8 mouse cellular contexts compared by ENCODE assay signal in the genomic region with DNA sequence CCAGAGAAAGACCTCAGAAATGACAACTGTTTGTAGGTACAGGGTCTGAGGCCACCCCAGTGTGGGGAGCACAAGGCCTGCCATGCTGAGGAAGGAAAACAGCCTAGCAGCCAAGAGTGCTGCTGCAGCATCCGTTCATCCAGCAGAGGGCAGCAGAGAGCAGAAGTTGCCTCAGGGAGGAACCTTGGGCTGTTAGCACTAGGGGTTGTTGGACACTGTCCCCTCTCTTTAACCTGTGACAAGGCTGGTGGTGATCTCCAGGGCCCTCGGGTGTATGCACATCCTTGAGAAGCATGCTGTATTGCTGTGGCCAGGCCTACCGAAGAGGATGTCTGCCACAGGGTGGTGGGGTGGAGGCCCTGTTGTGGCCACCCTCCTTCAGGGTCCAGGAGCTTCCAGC.
DNase-seq lines count a peak whose midpoint lies in the region; ATAC-seq and TF ChIP-seq lines count a peak whose summit lies in the region.

No protein-coding gene starts in this region.

- no peak overlapping the region for H3K4me2 ChIP-seq in heart, embryonic 12.5 days
- H3K4me2 ChIP-seq in kidney, embryonic 15.5 days: no peak overlapping the region

- H3ac ChIP-seq in C2C12 (ENCODE audit: control insufficient read depth, insufficient read length, low read depth): no peak overlapping the region

- no peak overlapping the region for H3K4me3 ChIP-seq in C2C12 (ENCODE audit: insufficient read depth, poor library complexity, severe bottlenecking)
- H3K4me3 ChIP-seq in heart, embryonic 12.5 days: no peak overlapping the region
- H3K4me3 ChIP-seq in kidney, embryonic 15.5 days (replicated peaks): no peak overlapping the region

- H3K79me2 ChIP-seq in C2C12 (ENCODE audit: control insufficient read depth, insufficient read depth): no peaks in the 10 kb centered on the region

- no peaks in the 10 kb centered on the region for H3K79me3 ChIP-seq in C2C12 (ENCODE audit: low read depth)

- ATAC-seq in erythroblast, adult 5-6 weeks (replicated peaks; ENCODE audit: low FRiP score, poor library complexity, severe bottlenecking): peak; percentile 76
- ATAC-seq in heart, embryonic 12.5 days (ENCODE audit: insufficient number of reproducible peaks, low FRiP score): peak; percentile 63
- peak; percentile 42 for ATAC-seq in kidney, embryonic 15.5 days (replicated peaks; ENCODE audit: low FRiP score)

- no peak overlapping the region for H3K27ac ChIP-seq in heart, embryonic 12.5 days (ENCODE audit: poor library complexity, severe bottlenecking)
- H3K27ac ChIP-seq in kidney, embryonic 15.5 days: no peak overlapping the region

- WGBS in heart, embryonic 12.5 days: 9% methylated on average over 3 of the region's 3 CpGs
- 18% methylated on average over 3 of the region's 3 CpGs for WGBS in kidney, embryonic 15.5 days

- H3K9ac ChIP-seq in heart, embryonic 12.5 days: no peak overlapping the region
- H3K9ac ChIP-seq in kidney, embryonic 15.5 days: no peak overlapping the region

- no peaks in the 10 kb centered on the region for H3K9me3 ChIP-seq in heart, embryonic 12.5 days (replicated peaks)
- no peaks in the 10 kb centered on the region for H3K9me3 ChIP-seq in kidney, embryonic 15.5 days (replicated peaks)

- H3K27me3 ChIP-seq in C2C12 (ENCODE audit: control insufficient read depth, insufficient read depth, insufficient read length): peaks cover 3% of the 10 kb centered on the region
- H3K27me3 ChIP-seq in heart, embryonic 12.5 days (replicated peaks): peaks cover 10% of the 10 kb centered on the region
- H3K27me3 ChIP-seq in kidney, embryonic 15.5 days: no peaks in the 10 kb centered on the region; the same call in 1 of the 2 replicates

- peaks cover 19% of the 10 kb centered on the region for H3K4me1 ChIP-seq in heart, embryonic 12.5 days (replicated peaks)
- peaks cover 37% of the 10 kb centered on the region for H3K4me1 ChIP-seq in kidney, embryonic 15.5 days

- peak; percentile 79 for DNase-seq in brain, adult 2 months (ENCODE audit: low read depth, low spot score)
- DNase-seq in liver: peak; percentile 81
- peak; percentile 90 for DNase-seq in naive thymus-derived CD4-positive, alpha-beta T cell, adult 2 months (ENCODE audit: low read depth)
- peak; percentile 77 to 95 for DNase-seq in spleen, postnatal 4 days (ENCODE audit: low spot score in 2 of 2)

- no peaks in the 10 kb centered on the region for H3K36me3 ChIP-seq in C2C12 (ENCODE audit: control insufficient read depth, insufficient read depth)
- no peaks in the 10 kb centered on the region for H3K36me3 ChIP-seq in heart, embryonic 12.5 days
- no peaks in the 10 kb centered on the region for H3K36me3 ChIP-seq in kidney, embryonic 15.5 days

- TF ChIP-seq CTCF in C2C12 (IDR thresholded peaks at IDR 0.05; ENCODE audit: control insufficient read depth, insufficient read depth, insufficient read length): peak; percentile 91

TF ChIP-seq in C2C12, 6 proteins besides CTCF, POLR2A, EP300 and RAD21:
- TF ChIP-seq MYOG (IDR thresholded peaks at IDR 0.05; ENCODE audit: control insufficient read depth, extremely low read depth, insufficient read length): no peak
- no peak for TF ChIP-seq CEBPB (IDR thresholded peaks at IDR 0.05; ENCODE audit: low read depth)
